Mouse (Mus musculus) midbrain, embryonic 11.5 days (tissue): ENCODE results near the gene Col26a1. TPM values are rescaled to one million over a fixed set of nuclear protein-coding genes. Genes with fewer than 3 reads are reported as not detected.

Experiments
- ATAC-seq: fragments of 200-750 bp; cut with Nextera tagmentation; 2 replicates; pipeline ENCODE4 v1.8.0; 2017; ENCODE audit warnings: moderate TSS enrichment, moderate library complexity; ENCODE audit not compliant: low FRiP score
- DNase-seq: peaks from one replicate; pipeline ENCODE4 v3.0.0; 2015; ENCODE audit warnings: low spot score; ENCODE audit errors: missing footprints
- H3K27ac ChIP-seq: fragments of 300-500 bp; sonication (generic); 2 replicates; pipeline ENCODE4 v1.5.1; 2014; ENCODE audit warnings: low read depth, low read length
- H3K27me3 ChIP-seq: fragments of 300-500 bp; sonication (generic); 2 replicates; pipeline ENCODE4 v1.6.1; 2014; ENCODE audit warnings: mild to moderate bottlenecking, low read length, moderate library complexity, mixed read lengths; ENCODE audit not compliant: control insufficient read depth, insufficient read depth
- H3K36me3 ChIP-seq: fragments of 300-500 bp; sonication (generic); 2 replicates; pipeline ENCODE4 v1.6.1; 2014; ENCODE audit warnings: mild to moderate bottlenecking, low read length, moderate library complexity, mixed read lengths; ENCODE audit not compliant: control insufficient read depth, insufficient read depth
- H3K4me1 ChIP-seq: fragments of 300-500 bp; sonication (generic); 2 replicates; pipeline ENCODE4 v1.6.1; 2014; ENCODE audit warnings: low read length; ENCODE audit not compliant: control insufficient read depth, insufficient read depth
- H3K4me2 ChIP-seq: fragments of 300-500 bp; sonication (generic); 2 replicates; pipeline ENCODE4 v1.6.1; 2014; ENCODE audit warnings: mild to moderate bottlenecking, moderate library complexity
- H3K4me3 ChIP-seq: fragments of 300-500 bp; sonication (generic); 2 replicates; pipeline ENCODE4 v1.5.1; 2014; ENCODE audit warnings: low read depth, low read length
- H3K9ac ChIP-seq: fragments of 300-500 bp; sonication (generic); 2 replicates; pipeline ENCODE4 v1.6.1; 2014; ENCODE audit warnings: low read length
- H3K9me3 ChIP-seq: fragments of 300-500 bp; sonication (generic); 2 replicates; pipeline ENCODE4 v1.6.1; 2016; ENCODE audit warnings: low read length; ENCODE audit not compliant: control insufficient read depth
- WGBS: fragments of 180-500 bp; shearing (Covaris S2); extraction: QIAGEN DNeasy Blood & Tissue Kit; methylation state at CpG from one replicate; pipeline ENCODE4 v1.1.7; 2014; 5-methylcytosine and 5-hydroxymethylcytosine counted together
- polyA plus RNA-seq: library from polyadenylated mRNA; unstranded; fragments of >200 nt; fragmentation: Nextera tagmentation; extraction: Ambion mirVana; gene quantifications from 2 replicates; pipeline ENCODE4 v1.2.1, GENCODE M21; 2014

Gene Col26a1
- polyA plus RNA-seq, result 18.8 and 21.9 TPM in 2 replicates

DNA sequence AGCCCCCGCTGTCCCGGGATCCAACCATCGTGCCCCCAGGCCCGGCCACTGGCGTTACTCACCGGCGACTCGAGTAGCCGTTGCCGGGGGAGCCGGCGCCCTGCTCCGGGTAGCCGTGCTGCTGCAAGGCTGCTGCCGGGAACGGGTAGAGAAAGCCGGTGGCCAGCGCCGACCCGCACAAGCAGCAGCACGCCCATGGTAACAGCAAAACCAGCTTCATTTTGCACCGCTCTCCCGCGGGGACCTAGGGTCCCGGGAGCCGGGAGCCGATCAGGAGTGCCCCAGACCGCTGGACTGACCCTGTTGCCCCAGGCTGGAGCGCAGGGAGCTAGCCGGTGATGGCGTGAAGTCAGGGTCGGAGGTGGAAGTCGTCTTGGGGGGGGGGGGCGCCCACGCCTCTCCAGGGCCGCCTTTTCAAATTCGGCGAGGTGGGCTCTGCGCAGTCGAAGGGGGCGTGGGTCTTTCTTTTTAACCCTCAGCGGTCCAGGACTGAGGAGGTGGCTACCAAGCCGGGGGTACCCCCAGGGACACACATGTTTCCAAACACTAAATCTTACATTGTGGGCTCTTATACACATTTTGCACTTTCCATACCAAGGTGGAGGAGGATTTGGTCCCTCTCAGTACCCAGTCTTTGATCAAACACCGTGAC lies at the start of gene Col26a1:
Col26a1 (minus strand) TSS at position 422 of the 652 bp plus-strand sequence.
- DNase-seq, result no peak
- H3K27ac ChIP-seq, result no peak within 1 kb of the TSS
- H3K9ac ChIP-seq, result peak within 1 kb of the TSS; percentile 59
- no peaks in the 10 kb centered on the region for H3K36me3 ChIP-seq
- no peaks in the 10 kb centered on the region for H3K9me3 ChIP-seq
- H3K4me3 ChIP-seq, result peak within 1 kb of the TSS; percentile 45
- peaks cover 26% of the 10 kb centered on the region for H3K27me3 ChIP-seq
- H3K4me1 ChIP-seq, result peaks cover 3% of the 10 kb centered on the region
- WGBS, result 1% methylated on average over 41 of the region's 44 CpGs
- peak; percentile 61 for ATAC-seq
- peak within 1 kb of the TSS; percentile 71 for H3K4me2 ChIP-seq

DNA sequence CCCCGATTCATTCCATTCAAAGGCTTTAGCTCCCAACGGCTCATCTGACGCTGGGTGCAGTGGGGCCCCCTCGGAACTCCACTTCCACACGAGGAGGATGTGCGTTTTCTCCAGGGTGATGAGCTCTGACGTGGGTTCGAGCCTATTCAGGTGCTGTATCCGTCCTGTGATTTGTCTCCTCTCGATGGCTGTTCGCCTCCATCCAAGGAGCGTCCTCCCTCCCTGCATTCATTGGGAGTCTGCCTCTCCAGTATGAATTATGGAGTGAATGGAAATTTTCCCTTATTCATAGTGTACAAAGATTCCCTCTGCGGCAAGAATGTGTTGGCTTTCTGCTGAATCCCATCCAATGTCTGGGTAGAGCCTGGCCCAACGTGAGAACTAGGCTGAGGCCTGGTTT lies 48.9 kb upstream of the Col26a1 start:
- Histone ChIP-seq H3K9me3 (no peaks in the 10 kb centered on the region), H3K36me3 (no peaks in the 10 kb centered on the region; the same call in 1 of the 2 replicates), H3K4me2 (no peak overlapping the region), H3K9ac (no peak overlapping the region), H3K27ac (no peak overlapping the region), H3K4me3 (no peak overlapping the region), H3K27me3 (no peaks in the 10 kb centered on the region), H3K4me1 (no peaks in the 10 kb centered on the region)
- ATAC-seq, result no peak
- peak; percentile 56 for DNase-seq
- WGBS, result 86% methylated on average over 14 of the region's 14 CpGs

DNA sequence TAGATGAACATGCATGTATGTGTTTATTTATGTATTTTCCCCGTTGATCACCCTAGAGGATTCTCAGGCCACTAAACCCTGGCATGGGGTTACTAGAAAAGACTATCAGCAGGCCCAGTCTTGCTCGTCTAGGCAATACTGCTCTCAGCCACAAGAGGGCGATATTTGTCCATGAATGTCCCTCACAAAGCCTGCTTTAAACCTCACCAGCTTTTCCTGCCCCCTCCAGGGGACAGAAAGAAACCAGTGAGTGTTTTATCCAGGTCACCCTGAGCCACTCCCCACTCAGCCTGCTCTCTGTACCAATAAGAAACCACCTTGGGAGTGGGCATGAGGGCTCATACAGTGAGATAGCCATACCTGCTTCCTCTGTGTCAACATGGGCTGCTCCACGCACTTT lies 46.1 kb upstream of the Col26a1 start:
- ATAC-seq, result peak; percentile 64
- no peaks in the 10 kb centered on the region; the same call in 1 of the 2 replicates for H3K36me3 ChIP-seq
- DNase-seq, result peak; percentile 98
- H3K4me3 ChIP-seq, result no peak overlapping the region
- no peak overlapping the region for H3K27ac ChIP-seq
- WGBS, result 22% methylated on average over 4 of the region's 4 CpGs
- H3K9ac ChIP-seq, result no peak overlapping the region
- no peak overlapping the region for H3K4me2 ChIP-seq
- H3K9me3 ChIP-seq, result no peaks in the 10 kb centered on the region
- H3K4me1 ChIP-seq, result no peaks in the 10 kb centered on the region
- H3K27me3 ChIP-seq, result no peaks in the 10 kb centered on the region

DNA sequence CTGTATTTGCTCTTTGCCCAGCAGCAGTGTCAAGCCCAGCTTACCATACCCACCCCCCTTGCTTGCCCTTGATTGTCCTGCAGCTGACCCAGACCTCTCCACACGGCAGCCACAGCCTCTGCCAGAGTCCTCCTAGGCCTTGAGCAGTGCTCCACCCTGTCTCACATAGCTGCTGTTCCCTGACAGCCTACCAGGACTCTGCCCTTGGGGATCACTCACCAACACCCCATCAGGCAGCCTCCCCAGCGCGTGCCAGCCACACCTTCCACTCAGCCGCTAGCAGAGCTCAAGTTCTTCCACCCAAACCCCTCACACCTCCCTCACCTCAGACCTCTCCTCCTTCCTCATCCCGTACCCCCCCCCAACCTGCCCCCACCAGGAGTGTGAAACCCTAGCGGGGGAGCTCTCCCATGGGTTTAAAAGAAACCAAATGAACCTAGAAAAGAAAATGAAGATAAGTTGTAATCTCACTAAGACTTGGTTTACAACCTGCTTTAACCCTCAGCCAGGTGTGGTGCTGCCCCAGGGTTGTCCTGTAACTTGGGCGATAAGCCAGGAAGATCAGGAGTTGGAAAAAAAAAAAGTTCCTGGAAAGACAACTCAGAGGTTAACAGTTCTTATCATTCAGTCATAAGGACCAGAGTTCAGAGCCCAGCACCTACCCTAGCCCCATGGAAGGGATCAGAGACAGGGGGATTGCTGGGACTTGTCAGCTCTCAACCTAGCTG lies 40.9 kb upstream of the Col26a1 start:
- Histone ChIP-seq H3K4me3 (no peak overlapping the region), H3K36me3 (no peaks in the 10 kb centered on the region; the same call in 1 of the 2 replicates), H3K27me3 (no peaks in the 10 kb centered on the region), H3K9ac (no peak overlapping the region), H3K4me2 (no peak overlapping the region), H3K9me3 (no peaks in the 10 kb centered on the region), H3K4me1 (peaks cover 5% of the 10 kb centered on the region), H3K27ac (no peak overlapping the region)
- ATAC-seq, result no peak
- DNase-seq, result peak; percentile 33
- 75% methylated on average over 7 of the region's 7 CpGs for WGBS

DNA sequence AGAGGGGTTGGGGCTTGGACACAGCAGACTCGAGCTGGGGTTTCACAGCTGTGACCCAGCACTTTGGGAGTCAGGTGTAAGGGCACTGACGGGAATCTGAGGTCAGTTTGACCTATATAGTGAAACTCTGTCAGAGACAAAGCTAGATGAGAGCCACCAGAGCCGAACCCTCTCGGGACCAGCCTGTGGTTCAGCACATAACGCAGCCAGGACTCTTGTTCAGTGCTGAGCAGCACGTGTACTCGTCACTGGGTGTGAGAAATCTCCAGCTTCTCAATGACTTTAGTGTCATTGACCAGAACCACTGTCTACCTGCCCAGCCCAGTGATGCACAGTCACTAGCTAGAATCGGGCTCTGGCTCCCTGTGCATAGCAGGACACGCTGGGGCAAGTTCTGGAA lies 39.8 kb upstream of the Col26a1 start:
- Histone ChIP-seq H3K27me3 (no peaks in the 10 kb centered on the region), H3K4me3 (no peak overlapping the region), H3K4me1 (peaks cover 5% of the 10 kb centered on the region), H3K27ac (no peak overlapping the region), H3K36me3 (no peaks in the 10 kb centered on the region; the same call in 1 of the 2 replicates), H3K9me3 (no peaks in the 10 kb centered on the region), H3K4me2 (no peak overlapping the region), H3K9ac (no peak overlapping the region)
- WGBS, result 89% methylated on average over 9 of the region's 9 CpGs
- DNase-seq (peak; percentile 47), ATAC-seq (no peak)

DNA sequence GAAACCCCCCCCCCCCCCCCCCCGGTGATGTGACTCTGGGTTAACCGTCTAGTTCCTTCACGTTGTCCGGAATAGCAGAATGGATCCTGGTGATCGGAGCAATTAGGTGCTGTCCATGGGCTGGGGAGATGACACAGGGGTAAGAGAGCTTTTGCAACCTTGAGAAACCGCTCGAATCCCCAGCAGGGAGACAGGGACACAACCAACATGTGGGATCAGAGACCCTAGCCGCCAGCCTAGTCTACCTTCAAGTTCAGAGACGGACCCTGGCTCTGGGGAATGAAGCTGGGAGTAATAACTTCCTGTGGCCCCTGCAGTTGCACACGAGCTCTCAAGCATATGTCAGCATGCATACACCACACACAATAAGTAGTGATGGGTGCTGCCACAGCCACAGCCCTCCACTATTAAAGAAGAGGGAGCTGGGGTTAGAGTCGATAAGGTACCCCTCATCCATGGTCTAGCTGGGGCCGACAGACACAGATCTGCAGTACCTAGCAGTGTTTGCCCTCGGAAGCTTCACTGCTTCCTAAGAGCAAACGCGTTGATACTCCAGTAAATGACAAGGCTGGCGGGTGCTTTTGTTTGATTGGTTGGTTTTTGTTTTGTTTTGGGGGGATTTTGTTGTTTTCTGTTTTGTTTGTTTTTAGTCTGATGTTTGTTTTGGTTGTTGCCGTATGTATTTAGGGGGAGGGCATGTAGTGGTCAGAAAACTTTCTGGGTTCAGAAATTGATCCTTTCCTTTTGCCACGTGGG lies 36.7 kb upstream of the Col26a1 start:
- Histone ChIP-seq H3K4me2 (peak overlapping the region; percentile 75), H3K4me3 (peak overlapping the region; percentile 49), H3K4me1 (peaks cover 5% of the 10 kb centered on the region), H3K36me3 (no peaks in the 10 kb centered on the region), H3K27ac (no peak overlapping the region), H3K9ac (peak overlapping the region; percentile 70), H3K9me3 (no peaks in the 10 kb centered on the region), H3K27me3 (no peaks in the 10 kb centered on the region)
- peak; percentile 86 for DNase-seq
- 29% methylated on average over 18 of the region's 18 CpGs for WGBS
- peak; percentile 23; the same call in 1 of the 2 replicates for ATAC-seq

DNA sequence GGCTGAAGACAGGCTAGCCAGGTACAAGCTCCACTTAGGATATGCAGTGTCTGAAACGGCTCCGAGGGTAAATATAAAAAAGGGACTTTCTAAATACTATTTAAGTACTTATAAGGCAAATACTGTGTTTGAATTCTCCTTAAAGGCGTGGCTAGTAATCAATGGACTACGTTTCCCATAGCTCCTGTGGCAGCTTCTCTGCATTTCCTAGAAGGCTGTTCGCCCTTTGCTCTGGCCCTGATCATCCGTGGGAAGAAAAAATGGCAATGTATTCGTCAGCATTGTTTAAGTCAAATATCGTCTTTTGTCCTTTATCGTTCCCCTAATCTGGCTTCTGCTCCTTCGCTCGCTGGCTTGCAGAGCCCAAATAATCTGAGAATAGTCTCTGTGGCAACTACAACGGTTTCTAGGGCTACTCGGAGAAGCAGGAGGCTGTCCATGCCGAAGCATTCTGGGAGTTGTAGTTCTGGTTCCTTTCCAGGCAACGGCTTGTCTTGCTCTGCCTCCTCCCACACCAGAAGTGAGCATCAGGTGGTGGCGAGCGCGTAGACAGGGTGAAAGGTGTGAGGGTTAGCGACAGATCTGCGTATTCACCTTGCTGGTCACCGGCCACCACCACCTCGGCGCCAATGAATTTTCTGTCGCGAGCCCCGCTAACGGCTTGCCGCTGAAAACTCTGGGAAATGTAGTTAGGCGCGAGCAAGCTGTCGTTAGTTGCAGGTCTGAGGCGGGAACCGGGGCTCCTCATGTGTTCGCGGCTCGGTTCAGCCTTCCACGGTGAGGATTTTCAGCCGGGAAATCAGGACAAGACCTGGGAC lies 35.9 kb upstream of the Col26a1 start:
- WGBS, result 4% methylated on average over 38 of the region's 38 CpGs

DNA sequence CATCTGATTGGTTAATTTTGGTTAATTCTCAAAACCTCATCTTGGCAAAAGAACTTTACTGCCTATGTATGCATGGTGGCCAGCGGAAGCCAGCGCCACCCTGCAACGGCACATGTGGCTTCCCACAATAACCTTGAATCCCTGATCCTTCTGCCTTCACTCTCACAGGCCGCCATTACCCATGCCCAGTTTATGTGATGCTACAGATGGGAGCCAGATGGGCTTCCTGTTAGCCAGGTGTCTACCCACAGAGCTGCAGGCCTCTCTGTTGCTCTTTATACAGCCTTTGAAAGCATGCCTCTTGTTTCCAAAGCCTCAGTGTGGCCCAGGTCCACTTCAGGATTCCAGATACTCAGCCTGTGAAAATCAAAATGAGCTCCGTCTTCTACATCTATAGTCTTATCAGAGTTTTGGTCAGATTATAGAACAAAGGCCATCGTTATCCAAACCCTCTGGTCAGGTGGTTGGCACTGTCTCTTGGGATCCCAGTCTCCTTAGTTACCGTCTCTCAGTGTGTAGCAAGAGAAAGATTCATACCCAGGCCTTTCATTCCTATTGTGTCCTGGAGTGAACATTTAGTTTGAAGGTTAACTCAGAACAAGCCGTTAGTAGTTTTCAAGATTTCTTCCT lies 34.7 kb upstream of the Col26a1 start:
- ATAC-seq (no peak), DNase-seq (peak; percentile 83)
- Histone ChIP-seq H3K4me2 (no peak overlapping the region), H3K27ac (no peak overlapping the region), H3K9me3 (no peaks in the 10 kb centered on the region), H3K4me1 (peaks cover 5% of the 10 kb centered on the region), H3K36me3 (peaks cover 4% of the 10 kb centered on the region), H3K27me3 (no peaks in the 10 kb centered on the region), H3K4me3 (no peak overlapping the region), H3K9ac (no peak overlapping the region)
- 95% methylated on average over 8 of the region's 8 CpGs for WGBS

More for the DNA sequence above, 35.9 kb upstream of the Col26a1 start:
- peak; percentile 87 for ATAC-seq
- Histone ChIP-seq H3K36me3 (no peaks in the 10 kb centered on the region), H3K4me2 (peak overlapping the region; percentile 75), H3K4me1 (peaks cover 5% of the 10 kb centered on the region), H3K4me3 (peak overlapping the region; percentile 49), H3K27ac (no peak overlapping the region), H3K27me3 (no peaks in the 10 kb centered on the region), H3K9ac (peak overlapping the region; percentile 70), H3K9me3 (no peaks in the 10 kb centered on the region)
- DNase-seq, result peak; percentile 98
